Mouse (Mus musculus) heart, embryonic 15.5 days (tissue): ENCODE data around the gene Ttc27. TPM values are rescaled to one million over a fixed set of nuclear protein-coding genes. Genes with fewer than 3 reads are reported as not detected.

ENCODE experiments used
- ATAC-seq: fragments of 200-750 bp; cut with Nextera tagmentation; replicated peaks from 2 replicates; pipeline ENCODE4 v1.8.0; 2017; ENCODE audit warnings: low read depth, moderate TSS enrichment; ENCODE audit not compliant: insufficient number of reproducible peaks, insufficient read depth, low FRiP score
- H3K27ac ChIP-seq: fragments of 300-500 bp; sonication (generic); 2 replicates; pipeline ENCODE4 v1.5.1; 2015; ENCODE audit warnings: mild to moderate bottlenecking, inconsistent platforms
- H3K27me3 ChIP-seq: fragments of 300-500 bp; sonication (generic); 2 replicates; pipeline ENCODE4 v1.6.1; 2015; ENCODE audit warnings: inconsistent platforms
- H3K36me3 ChIP-seq: fragments of 300-500 bp; sonication (generic); 2 replicates; pipeline ENCODE4 v1.6.1; 2015; ENCODE audit warnings: mild to moderate bottlenecking, inconsistent platforms
- H3K4me1 ChIP-seq: fragments of 300-500 bp; sonication (generic); replicated peaks from 2 replicates; pipeline ENCODE4 v1.6.1; 2015; ENCODE audit warnings: inconsistent platforms
- H3K4me2 ChIP-seq: fragments of 300-500 bp; sonication (generic); 2 replicates; pipeline ENCODE4 v1.6.1; 2015; ENCODE audit warnings: inconsistent platforms, mild to moderate bottlenecking, moderate library complexity
- H3K4me3 ChIP-seq: fragments of 300-500 bp; sonication (generic); 2 replicates; pipeline ENCODE4 v1.5.1; 2015; ENCODE audit warnings: mild to moderate bottlenecking, inconsistent platforms
- H3K9ac ChIP-seq: fragments of 300-500 bp; sonication (generic); 2 replicates; pipeline ENCODE4 v1.6.1; 2015; ENCODE audit warnings: mild to moderate bottlenecking, inconsistent platforms
- H3K9me3 ChIP-seq: fragments of 300-500 bp; sonication (generic); replicated peaks from 2 replicates; pipeline ENCODE4 v1.6.1; 2016; ENCODE audit warnings: inconsistent platforms
- WGBS: fragments of 180-500 bp; shearing (Covaris S2); methylation state at CpG from one replicate; pipeline ENCODE4 v1.1.7; 2015; ENCODE audit warnings: mixed read lengths; 5-methylcytosine and 5-hydroxymethylcytosine counted together
- polyA plus RNA-seq: library from polyadenylated mRNA; unstranded; fragments of >200 nt; fragmentation: Nextera tagmentation; extraction: Ambion mirVana; gene quantifications from 2 replicates; pipeline ENCODE4 v1.2.1, GENCODE M21; 2015

The Ttc27 gene
- polyA plus RNA-seq, 1 experiment from 2014 or later: 15.6 TPM

DNA sequence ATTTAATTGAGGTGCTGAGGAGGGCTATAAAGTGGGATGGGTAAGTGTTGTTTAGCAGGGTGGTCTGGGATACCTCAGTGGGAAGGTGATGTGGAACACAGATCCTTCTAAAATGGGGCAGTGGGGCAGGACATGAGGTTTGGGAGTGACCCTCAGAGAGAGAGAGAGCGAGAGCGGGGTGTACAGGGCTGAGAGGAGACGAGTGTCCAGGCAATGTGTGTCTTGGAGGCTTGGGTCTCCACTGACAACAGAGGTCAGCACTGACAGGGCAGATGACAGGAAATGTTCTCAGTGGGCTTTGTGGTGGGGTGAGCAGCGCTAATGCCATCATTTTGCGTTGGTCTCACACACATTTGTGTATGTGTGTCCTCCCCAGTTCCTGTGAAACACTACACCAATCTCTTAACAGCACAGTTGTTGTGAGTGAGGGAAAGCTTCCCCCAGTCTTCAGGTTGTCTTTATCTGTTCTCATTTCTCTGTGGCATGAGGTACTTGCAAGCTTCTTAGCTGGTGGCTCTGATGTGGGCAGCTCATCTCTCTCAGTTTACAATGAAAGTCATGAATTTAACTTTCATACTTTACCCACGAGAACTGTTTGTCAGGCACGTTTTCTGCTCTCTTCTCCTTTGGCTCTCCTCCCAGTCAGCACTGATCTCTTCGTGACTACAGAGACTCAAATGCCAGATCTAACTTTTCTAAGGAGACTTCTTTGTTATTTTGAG is 35.5 kb downstream of the Ttc27 start:
- no peak for ATAC-seq
- no peak overlapping the region for H3K4me3 ChIP-seq
- no peaks in the 10 kb centered on the region for H3K4me1 ChIP-seq
- H3K9ac ChIP-seq: no peak overlapping the region
- no peak overlapping the region for H3K4me2 ChIP-seq
- no peak overlapping the region for H3K27ac ChIP-seq
- WGBS: 64% methylated on average over 8 of the region's 8 CpGs
- no peaks in the 10 kb centered on the region for H3K27me3 ChIP-seq
- 0 out of 2 replicates have a peak, but pooled peaks cover under 1% of the 10 kb centered on the region for H3K36me3 ChIP-seq
- H3K9me3 ChIP-seq: no peaks in the 10 kb centered on the region

DNA sequence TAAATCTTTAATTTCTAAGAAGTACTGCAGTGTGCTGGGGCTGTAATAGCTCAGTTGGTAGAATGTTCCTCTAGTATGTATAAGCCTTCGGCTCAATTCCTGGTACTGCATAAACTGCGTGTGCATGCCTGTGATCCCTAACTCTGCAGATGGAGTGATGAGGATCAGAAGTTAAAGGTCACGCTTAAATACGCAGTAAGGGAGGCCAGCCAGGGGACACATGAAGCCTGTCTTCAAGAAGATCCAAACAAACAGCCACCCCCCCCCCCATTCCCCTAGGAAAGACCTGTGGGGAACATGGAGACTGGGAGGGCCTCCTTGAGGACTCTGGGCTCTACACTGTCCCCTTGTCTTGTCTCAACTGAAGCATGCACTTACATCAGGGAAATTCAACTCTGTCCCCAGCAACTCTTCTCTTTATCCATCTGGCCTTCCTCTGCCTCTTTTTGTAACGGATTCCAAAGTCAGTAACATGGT is 36.1 kb downstream of the Ttc27 start:
- H3K36me3 ChIP-seq: no peaks in the 10 kb centered on the region; the same call in 1 of the 2 replicates
- no peaks in the 10 kb centered on the region for H3K9me3 ChIP-seq
- H3K27me3 ChIP-seq: no peaks in the 10 kb centered on the region
- WGBS: 83% methylated on average over 5 of the region's 5 CpGs
- no peak overlapping the region for H3K27ac ChIP-seq
- ATAC-seq: no peak
- no peak overlapping the region for H3K4me2 ChIP-seq
- H3K9ac ChIP-seq: no peak overlapping the region
- no peak overlapping the region for H3K4me3 ChIP-seq
- H3K4me1 ChIP-seq: no peaks in the 10 kb centered on the region

DNA sequence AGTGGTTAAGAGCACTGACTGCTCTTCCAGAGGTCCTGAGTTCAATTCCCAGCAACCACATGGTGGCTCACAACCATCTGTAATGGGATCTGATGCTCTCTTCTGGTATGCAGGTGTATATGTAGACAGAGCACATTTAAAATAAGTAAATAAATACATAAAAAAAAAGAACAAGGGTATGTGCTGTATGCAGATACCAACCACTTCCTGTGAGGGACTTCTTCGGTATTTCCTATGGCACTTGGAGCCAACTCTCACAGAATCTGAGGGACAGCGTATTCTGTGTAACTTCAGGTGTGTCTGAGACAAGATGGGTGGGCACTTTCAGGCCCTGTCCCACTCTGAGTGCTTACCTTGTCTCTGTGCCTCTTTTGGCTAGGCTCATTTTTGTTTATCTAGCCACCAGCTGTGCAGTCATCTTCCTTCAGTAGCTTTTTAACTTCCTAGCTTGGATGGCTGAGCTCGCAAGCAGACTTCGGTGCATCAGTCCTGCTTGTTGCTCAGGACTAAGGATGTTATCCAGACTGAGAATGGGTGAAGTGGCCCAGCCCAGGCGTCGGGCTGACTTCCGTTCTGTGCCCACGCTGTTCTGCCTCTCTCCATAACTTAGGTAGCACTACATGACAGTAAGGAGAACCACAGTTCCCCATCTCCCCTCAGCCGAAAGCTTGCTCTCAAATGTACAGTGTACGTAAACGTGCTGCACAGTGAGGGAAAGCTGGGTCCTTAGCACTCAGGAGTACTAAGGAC is 37.0 kb downstream of the Ttc27 start:
- 89% methylated on average over 11 of the region's 11 CpGs for WGBS
- Histone ChIP-seq H3K9me3 (no peaks in the 10 kb centered on the region), H3K4me2 (no peak overlapping the region), H3K36me3 (no peaks in the 10 kb centered on the region; the same call in 1 of the 2 replicates), H3K4me3 (no peak overlapping the region), H3K9ac (no peak overlapping the region), H3K27me3 (no peaks in the 10 kb centered on the region), H3K27ac (no peak overlapping the region), H3K4me1 (no peaks in the 10 kb centered on the region)
- ATAC-seq: no peak

DNA sequence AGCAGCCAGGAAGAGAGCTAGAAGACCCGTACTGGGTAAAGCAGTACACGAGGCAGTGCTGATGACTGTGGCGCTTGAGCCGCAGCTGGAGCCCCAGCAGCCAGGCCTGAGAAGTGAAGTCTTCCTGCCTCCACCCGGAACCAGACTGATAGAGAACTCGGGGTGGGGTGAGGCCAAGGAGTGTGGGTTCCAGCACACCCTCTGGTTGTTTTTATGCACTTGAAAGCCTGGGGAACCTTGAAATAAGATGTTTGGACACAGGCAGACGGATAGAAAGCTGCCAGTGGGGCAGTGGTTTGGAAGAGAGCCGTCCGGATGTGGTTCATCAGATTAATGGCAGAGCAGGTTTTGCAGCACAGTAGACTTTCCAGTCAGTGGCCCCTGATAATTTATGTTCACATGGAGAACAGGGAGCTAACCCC is 51.9 kb downstream of the Ttc27 start:
- no peak for ATAC-seq
- no peak overlapping the region for H3K4me2 ChIP-seq
- no peaks in the 10 kb centered on the region for H3K9me3 ChIP-seq
- no peak overlapping the region for H3K27ac ChIP-seq
- H3K27me3 ChIP-seq: no peaks in the 10 kb centered on the region
- H3K4me3 ChIP-seq: no peak overlapping the region
- H3K36me3 ChIP-seq: no peaks in the 10 kb centered on the region
- H3K4me1 ChIP-seq: no peaks in the 10 kb centered on the region
- WGBS: 72% methylated on average over 9 of the region's 9 CpGs
- no peak overlapping the region for H3K9ac ChIP-seq

GRCm38 (mm10) chr17:74772364-74772763 is 54.8 kb downstream of the Ttc27 start:
- Histone ChIP-seq H3K9me3 (no peaks in the 10 kb centered on the region), H3K4me1 (no peaks in the 10 kb centered on the region), H3K27ac (no peak overlapping the region), H3K4me3 (no peak overlapping the region), H3K4me2 (no peak overlapping the region), H3K27me3 (no peaks in the 10 kb centered on the region), H3K36me3 (no peaks in the 10 kb centered on the region), H3K9ac (no peak overlapping the region)
- ATAC-seq: no peak
- WGBS: 92% methylated on average over 4 of the region's 4 CpGs

DNA sequence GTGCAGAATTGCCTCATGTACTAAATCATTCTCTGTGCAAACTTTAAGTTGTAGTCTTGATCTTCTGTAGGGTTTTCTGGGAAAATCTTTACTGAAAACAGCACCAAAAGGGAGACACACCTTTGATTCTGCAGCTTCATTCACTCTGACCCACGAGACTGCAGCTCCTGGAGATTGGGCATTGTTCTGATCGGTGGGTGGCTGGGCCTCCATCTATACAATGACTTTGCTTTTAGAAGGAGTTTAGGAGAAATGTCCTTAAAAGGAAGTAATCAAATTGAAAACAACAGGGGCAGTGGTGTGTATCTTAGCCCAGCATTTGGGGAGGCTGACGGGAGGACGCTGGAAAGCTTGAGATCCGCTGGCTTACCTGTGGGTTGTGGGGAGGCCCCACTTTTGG is 56.0 kb downstream of the Ttc27 start:
- H3K9me3 ChIP-seq: no peaks in the 10 kb centered on the region
- H3K9ac ChIP-seq: no peak overlapping the region
- no peaks in the 10 kb centered on the region for H3K36me3 ChIP-seq
- ATAC-seq: no peak
- H3K4me2 ChIP-seq: no peak overlapping the region
- no peaks in the 10 kb centered on the region for H3K4me1 ChIP-seq
- no peaks in the 10 kb centered on the region for H3K27me3 ChIP-seq
- 85% methylated on average over 5 of the region's 5 CpGs for WGBS
- H3K4me3 ChIP-seq: no peak overlapping the region
- H3K27ac ChIP-seq: no peak overlapping the region

DNA sequence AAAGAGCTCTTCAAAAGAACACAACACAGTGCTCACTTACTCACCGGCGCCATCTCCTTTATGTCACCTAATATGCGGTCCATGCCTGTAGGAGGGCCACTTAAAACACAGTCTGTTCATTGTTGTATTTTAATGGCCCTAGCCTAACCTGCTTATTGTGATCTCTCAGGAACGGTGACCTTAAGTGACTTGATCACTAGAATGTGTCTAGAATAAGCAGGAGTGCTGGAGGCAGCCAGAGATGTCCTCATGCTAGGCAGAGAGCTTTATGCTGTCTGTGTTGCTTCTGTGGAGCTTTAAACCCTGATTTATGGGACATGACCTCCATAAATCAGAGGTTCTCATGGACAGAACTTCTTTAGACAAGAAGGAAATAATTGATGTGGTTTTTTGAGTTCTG is 62.6 kb downstream of the Ttc27 start:
- H3K36me3 ChIP-seq: no peaks in the 10 kb centered on the region
- H3K4me1 ChIP-seq: no peaks in the 10 kb centered on the region
- H3K9me3 ChIP-seq: no peaks in the 10 kb centered on the region
- H3K9ac ChIP-seq: no peak overlapping the region
- H3K4me3 ChIP-seq: no peak overlapping the region
- H3K27ac ChIP-seq: no peak overlapping the region
- H3K4me2 ChIP-seq: no peak overlapping the region
- no peak for ATAC-seq
- no peaks in the 10 kb centered on the region for H3K27me3 ChIP-seq
- 82% methylated on average over 4 of the region's 4 CpGs for WGBS

GRCm38 (mm10) chr17:74780627-74781026 is 63.1 kb downstream of the Ttc27 start:
- 0 out of 2 replicates have a peak, but pooled peaks cover 3% of the 10 kb centered on the region for H3K4me1 ChIP-seq

GRCm38 (mm10) chr17:74781911-74782310 is 64.4 kb downstream of the Ttc27 start:
- Histone ChIP-seq H3K9me3 (no peaks in the 10 kb centered on the region), H3K27me3 (no peaks in the 10 kb centered on the region), H3K36me3 (no peaks in the 10 kb centered on the region), H3K9ac (no peak overlapping the region), H3K4me1 (0 out of 2 replicates have a peak, but pooled peaks cover 4% of the 10 kb centered on the region), H3K4me2 (no peak overlapping the region), H3K4me3 (no peak overlapping the region), H3K27ac (no peak overlapping the region)
- no peak for ATAC-seq

More at GRCm38 (mm10) chr17:74780627-74781026, 63.1 kb downstream of the Ttc27 start:
- Histone ChIP-seq H3K27me3 (no peaks in the 10 kb centered on the region), H3K4me2 (no peak overlapping the region), H3K4me3 (no peak overlapping the region), H3K9ac (no peak overlapping the region), H3K27ac (no peak overlapping the region), H3K9me3 (no peaks in the 10 kb centered on the region), H3K36me3 (no peaks in the 10 kb centered on the region)
- ATAC-seq: no peak
- 75% methylated on average over 9 of the region's 9 CpGs for WGBS

DNA sequence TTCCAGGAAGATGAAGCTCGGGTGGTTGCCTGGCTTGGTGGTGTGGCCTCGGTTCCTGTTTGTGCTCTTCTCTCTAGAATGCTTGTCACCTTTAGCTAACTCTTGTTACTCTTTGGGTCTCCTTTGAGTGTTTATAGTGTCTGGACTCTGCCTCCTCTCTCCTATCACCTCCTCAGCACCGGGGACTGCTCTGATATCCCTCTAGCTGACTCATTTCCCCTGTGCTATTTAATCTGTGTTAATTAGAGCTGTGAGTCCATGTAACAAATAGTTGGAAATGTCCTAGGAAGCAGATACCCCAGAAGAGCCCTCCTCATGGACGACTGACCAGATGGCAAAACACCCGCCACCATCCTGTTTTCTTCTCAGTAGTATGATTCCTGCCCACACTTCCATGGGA is 68.1 kb downstream of the Ttc27 start:
- 53% methylated on average over 5 of the region's 5 CpGs for WGBS
- H3K27ac ChIP-seq: no peak overlapping the region
- H3K4me2 ChIP-seq: no peak overlapping the region
- H3K9ac ChIP-seq: no peak overlapping the region
- H3K9me3 ChIP-seq: no peaks in the 10 kb centered on the region
- ATAC-seq: no peak
- H3K36me3 ChIP-seq: no peaks in the 10 kb centered on the region
- 0 out of 2 replicates have a peak, but pooled peaks cover 6% of the 10 kb centered on the region for H3K4me1 ChIP-seq
- H3K4me3 ChIP-seq: no peak overlapping the region
- H3K27me3 ChIP-seq: no peaks in the 10 kb centered on the region

- H3K9me3 ChIP-seq: no peaks in the 10 kb centered on the region
- 79% methylated on average over 10 of the region's 10 CpGs for WGBS
- 0 out of 2 replicates have a peak, but pooled peaks cover 6% of the 10 kb centered on the region for H3K4me1 ChIP-seq
- no peak overlapping the region for H3K27ac ChIP-seq
- no peaks in the 10 kb centered on the region for H3K36me3 ChIP-seq
- H3K27me3 ChIP-seq: no peaks in the 10 kb centered on the region
- no peak overlapping the region for H3K9ac ChIP-seq
- no peak overlapping the region for H3K4me3 ChIP-seq
- H3K4me2 ChIP-seq: no peak overlapping the region
- no peak for ATAC-seq
Measured at GRCm38 (mm10) chr17:74786198-74786734, 68.7 kb downstream of the Ttc27 start.
